Mouse (Mus musculus): ENCODE results near the gene Olfr803. TPM values are rescaled to one million over a fixed set of nuclear protein-coding genes. Genes with fewer than 3 reads are reported as not detected.

The Olfr803 gene
- total RNA-seq (2014; fragmentation: Nextera tagmentation) = not detected in 2 replicates
- total RNA-seq (2017) = not detected in 2 replicates

DNA sequence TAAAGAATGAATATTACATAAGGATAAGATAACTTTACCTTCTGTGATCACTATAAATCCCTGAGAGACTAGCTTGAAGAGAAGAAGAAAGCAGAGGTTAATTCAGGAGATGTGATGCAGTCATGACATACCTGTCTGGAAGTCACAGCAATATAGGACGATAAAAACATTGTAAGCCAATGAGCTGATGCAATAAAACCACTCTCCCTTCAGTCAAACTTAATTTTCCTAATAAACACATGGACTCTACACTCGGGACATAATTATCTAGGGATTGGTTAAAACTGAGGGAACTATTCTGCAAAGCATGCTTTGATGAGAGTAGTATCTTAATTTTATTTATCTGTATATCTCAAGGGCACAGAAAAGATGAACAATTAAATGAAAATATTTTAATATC lies at the start of gene Olfr803:
Gene Olfr803, minus strand, starts transcription at position 101 of the 400 bp plus-strand sequence.
- no peak for ATAC-seq (replicated peaks; ENCODE audit: low FRiP score, low TSS enrichment, poor library complexity, severe bottlenecking)

DNA sequence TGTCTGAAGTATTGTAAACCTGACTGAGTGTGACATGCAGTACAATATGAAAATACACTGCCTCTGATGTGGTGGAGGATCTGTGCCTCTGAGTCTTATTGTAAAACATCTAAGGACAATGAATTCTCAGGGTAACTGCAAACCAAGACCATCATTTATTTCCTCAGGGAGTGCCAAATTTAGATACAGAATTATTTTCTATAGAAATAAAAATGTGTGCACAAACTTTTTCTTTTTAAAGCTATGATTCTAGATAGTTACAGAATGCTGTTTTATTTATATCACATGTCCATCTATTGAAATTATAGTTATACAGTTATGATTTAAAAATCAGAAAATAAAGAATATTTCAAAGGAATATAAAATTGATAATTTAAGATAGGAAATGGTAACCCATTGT lies 47.7 kb upstream of the Olfr803 start, which contains the start of gene Olfr806:
Gene Olfr806, minus strand, starts transcription at position 101 of the 400 bp plus-strand sequence.
- ATAC-seq (replicated peaks; ENCODE audit: low FRiP score, low TSS enrichment, poor library complexity, severe bottlenecking) = no peak

DNA sequence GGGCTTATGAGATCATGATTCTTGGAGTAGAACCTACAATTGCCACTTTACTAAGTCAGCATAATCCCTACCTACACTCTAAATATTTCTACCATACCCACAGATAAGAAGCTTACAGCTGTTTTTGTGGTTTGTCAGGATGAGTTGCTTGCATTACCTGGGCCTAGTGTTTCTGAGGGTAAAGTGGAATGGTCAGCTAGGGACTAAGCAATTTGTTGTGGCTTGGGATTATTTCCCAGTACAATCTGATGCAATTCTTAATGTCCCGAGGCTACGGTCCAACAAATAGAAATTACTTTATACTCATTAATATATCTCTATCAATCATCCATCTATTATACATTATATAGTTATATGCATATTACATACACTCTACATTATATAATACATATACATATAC lies 35.2 kb upstream of the Olfr803 start, which contains the start of gene Olfr805:
Gene Olfr805, minus strand, starts transcription at position 101 of the 400 bp plus-strand sequence.
- no peak for ATAC-seq (replicated peaks; ENCODE audit: low FRiP score, low TSS enrichment, poor library complexity, severe bottlenecking)

DNA sequence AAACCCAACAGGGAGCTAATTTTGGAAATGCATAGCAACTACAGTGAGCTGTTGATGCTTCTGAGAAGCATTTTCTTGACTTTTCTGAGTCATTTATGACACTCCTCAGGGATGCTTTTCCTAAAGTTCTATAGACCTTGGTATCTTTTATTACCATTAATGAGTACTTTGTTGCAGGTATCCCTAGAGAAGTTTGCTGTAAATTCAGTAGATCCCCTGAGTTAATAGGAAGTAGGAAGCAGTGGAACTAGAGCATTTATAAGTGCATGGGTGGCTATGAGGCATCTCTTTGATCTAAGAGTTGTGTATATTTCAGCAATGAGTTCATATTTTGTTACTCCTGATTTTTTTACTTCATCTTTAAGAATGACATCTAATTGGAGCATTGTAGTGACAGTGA lies 8.8 kb upstream of the Olfr803 start, which contains the start of gene Olfr804:
Gene Olfr804, plus strand, starts transcription at position 301 of the 400 bp plus-strand sequence.
- ATAC-seq (replicated peaks; ENCODE audit: low FRiP score, low TSS enrichment, poor library complexity, severe bottlenecking) = no peak

DNA sequence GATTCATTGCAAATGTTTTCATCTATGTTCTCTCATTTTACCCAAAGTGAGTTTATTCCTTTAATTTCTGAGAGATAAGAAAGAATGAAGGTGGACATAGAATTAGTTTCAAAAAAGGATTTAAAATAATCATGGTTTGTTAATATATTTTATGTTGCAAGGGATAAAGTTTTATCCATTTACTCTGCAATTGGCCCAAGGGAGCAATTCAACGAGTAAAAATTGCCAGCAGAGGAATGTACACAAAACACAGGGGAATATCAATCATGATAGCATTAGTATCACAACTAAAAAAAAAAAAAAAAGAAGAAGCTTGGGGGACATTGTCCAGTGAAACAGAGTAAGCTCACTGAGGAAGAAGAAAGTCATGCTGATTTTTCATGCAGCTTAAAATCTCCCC lies 6.0 kb downstream of the Olfr803 start, which contains the start of gene Olfr802:
Gene Olfr802, minus strand, starts transcription at position 101 of the 400 bp plus-strand sequence.
- no peak for ATAC-seq (replicated peaks; ENCODE audit: low FRiP score, low TSS enrichment, poor library complexity, severe bottlenecking)

DNA sequence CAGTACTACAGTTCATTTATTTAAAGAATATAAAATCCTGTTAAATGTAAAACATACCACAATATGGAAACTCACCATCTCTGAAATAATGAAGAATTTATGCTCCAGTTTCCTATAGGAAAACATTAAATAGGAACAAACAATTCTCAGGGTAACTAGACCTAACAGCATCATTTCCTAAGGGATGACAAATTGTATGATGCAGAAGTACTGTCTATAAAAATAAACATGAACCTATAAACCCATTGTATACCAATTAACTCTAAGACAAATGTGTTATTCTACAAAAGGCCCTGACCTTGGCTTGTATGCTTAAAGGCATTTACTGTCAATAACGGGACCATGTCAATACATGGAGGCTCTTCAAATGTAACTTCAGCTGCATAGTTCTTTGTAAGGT lies 20.3 kb downstream of the Olfr803 start, which contains the start of gene Olfr801:
Gene Olfr801, minus strand, starts transcription at position 101 of the 400 bp plus-strand sequence.
- ATAC-seq (replicated peaks; ENCODE audit: low FRiP score, low TSS enrichment, poor library complexity, severe bottlenecking) = no peak

DNA sequence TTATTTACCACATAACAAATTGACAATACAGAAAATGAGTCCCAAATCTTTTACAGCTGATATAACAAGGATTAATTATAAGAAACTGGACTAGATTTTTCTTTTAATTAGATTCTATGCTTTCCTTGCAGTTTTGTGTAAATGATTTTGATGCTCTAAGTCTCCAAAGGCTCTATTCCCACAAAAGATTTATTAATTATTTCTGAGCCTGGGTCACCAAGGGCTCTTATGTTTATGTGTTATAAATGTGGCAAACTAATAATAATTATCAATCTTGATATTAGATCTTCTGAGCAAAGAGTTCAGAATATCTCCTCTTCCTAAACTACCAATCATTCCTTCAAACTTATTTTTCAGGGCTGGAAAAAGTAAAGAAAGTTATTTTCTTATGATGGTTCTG lies 36.7 kb downstream of the Olfr803 start, which contains the start of gene Olfr800:
Gene Olfr800, plus strand, starts transcription at position 301 of the 400 bp plus-strand sequence.
- ATAC-seq (replicated peaks; ENCODE audit: low FRiP score, low TSS enrichment, poor library complexity, severe bottlenecking) = no peak

DNA sequence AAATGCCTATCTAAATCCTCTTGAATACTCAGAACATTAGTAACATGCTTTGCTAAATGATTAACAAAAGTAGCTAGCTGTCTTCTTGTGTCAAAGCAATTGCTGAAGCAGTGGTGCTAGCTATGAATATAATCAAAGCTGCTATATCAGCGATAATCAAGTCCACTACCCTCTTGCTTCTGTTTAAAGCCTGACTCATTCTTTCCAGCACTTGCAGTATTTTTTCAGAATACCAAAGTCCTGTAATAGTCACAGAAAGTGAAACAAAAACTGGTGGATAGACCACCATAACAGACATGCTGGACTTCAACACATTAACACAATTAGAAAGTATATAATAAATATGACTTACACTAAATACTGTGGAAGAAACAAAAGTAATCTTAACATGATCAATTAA lies 42.3 kb downstream of the Olfr803 start:
- no peak for ATAC-seq (replicated peaks; ENCODE audit: low FRiP score, low TSS enrichment, poor library complexity, severe bottlenecking)

Other genes with a start within 250 kb of the Olfr803 start
- gene Olfr787, start 232.4 kb downstream of the Olfr803 start, total RNA-seq (2014; fragmentation: Nextera tagmentation) = not detected in 2 replicates
- not detected in 2 replicates for gene Olfr787, start 232.4 kb downstream of the Olfr803 start, total RNA-seq (2017)
- gene Olfr788, start 223.3 kb downstream of the Olfr803 start, total RNA-seq (2014; fragmentation: Nextera tagmentation) = not detected in 2 replicates
- gene Olfr788, start 223.3 kb downstream of the Olfr803 start, total RNA-seq (2017) = not detected in 2 replicates
- gene Olfr789, start 209.5 kb downstream of the Olfr803 start, total RNA-seq (2014; fragmentation: Nextera tagmentation) = not detected in 2 replicates
- gene Olfr789, start 209.5 kb downstream of the Olfr803 start, total RNA-seq (2017) = not detected in 2 replicates
- gene Olfr790, start 195.8 kb downstream of the Olfr803 start, total RNA-seq (2014; fragmentation: Nextera tagmentation) = not detected in 2 replicates
- not detected in 2 replicates for gene Olfr790, start 195.8 kb downstream of the Olfr803 start, total RNA-seq (2017)
- gene Olfr791, start 172.5 kb downstream of the Olfr803 start, total RNA-seq (2014; fragmentation: Nextera tagmentation) = not detected in 2 replicates
- not detected in 2 replicates for gene Olfr791, start 172.5 kb downstream of the Olfr803 start, total RNA-seq (2017)
- gene Olfr792, start 155.1 kb downstream of the Olfr803 start, total RNA-seq (2014; fragmentation: Nextera tagmentation) = not detected in 2 replicates
- not detected in 2 replicates for gene Olfr792, start 155.1 kb downstream of the Olfr803 start, total RNA-seq (2017)
- not detected in 2 replicates for gene Olfr794, start 126.6 kb downstream of the Olfr803 start, total RNA-seq (2014; fragmentation: Nextera tagmentation)
- not detected in 2 replicates for gene Olfr794, start 126.6 kb downstream of the Olfr803 start, total RNA-seq (2017)
- gene Olfr796, start 81.7 kb downstream of the Olfr803 start, total RNA-seq (2014; fragmentation: Nextera tagmentation) = not detected in 2 replicates
- gene Olfr796, start 81.7 kb downstream of the Olfr803 start, total RNA-seq (2017) = not detected in 2 replicates
- gene Olfr798, start 66.4 kb downstream of the Olfr803 start, total RNA-seq (2014; fragmentation: Nextera tagmentation) = not detected in 2 replicates
- not detected in 2 replicates for gene Olfr798, start 66.4 kb downstream of the Olfr803 start, total RNA-seq (2017)
- not detected in 2 replicates for gene Olfr799, start 56.8 kb downstream of the Olfr803 start, total RNA-seq (2014; fragmentation: Nextera tagmentation)
- gene Olfr799, start 56.8 kb downstream of the Olfr803 start, total RNA-seq (2017) = not detected in 2 replicates
- gene Olfr800, start 36.6 kb downstream of the Olfr803 start, total RNA-seq (2014; fragmentation: Nextera tagmentation) = not detected in 2 replicates
- gene Olfr800, start 36.6 kb downstream of the Olfr803 start, total RNA-seq (2017) = not detected in 2 replicates
- gene Olfr801, start 20.4 kb downstream of the Olfr803 start, total RNA-seq (2014; fragmentation: Nextera tagmentation) = not detected in 2 replicates
- gene Olfr801, start 20.4 kb downstream of the Olfr803 start, total RNA-seq (2017) = not detected in 2 replicates
- gene Olfr802, start 6.1 kb downstream of the Olfr803 start, total RNA-seq (2014; fragmentation: Nextera tagmentation) = not detected in 2 replicates
- not detected in 2 replicates for gene Olfr802, start 6.1 kb downstream of the Olfr803 start, total RNA-seq (2017)
- gene Olfr804, start 8.9 kb upstream of the Olfr803 start, total RNA-seq (2014; fragmentation: Nextera tagmentation) = not detected in 2 replicates
- not detected in 2 replicates for gene Olfr804, start 8.9 kb upstream of the Olfr803 start, total RNA-seq (2017)
- gene Olfr805, start 35.1 kb upstream of the Olfr803 start, total RNA-seq (2014; fragmentation: Nextera tagmentation) = not detected in 2 replicates
- not detected in 2 replicates for gene Olfr805, start 35.1 kb upstream of the Olfr803 start, total RNA-seq (2017)
- not detected in 2 replicates for gene Olfr806, start 47.6 kb upstream of the Olfr803 start, total RNA-seq (2014; fragmentation: Nextera tagmentation)
- gene Olfr806, start 47.6 kb upstream of the Olfr803 start, total RNA-seq (2017) = not detected in 2 replicates
- gene Olfr807, start 63.5 kb upstream of the Olfr803 start, total RNA-seq (2014; fragmentation: Nextera tagmentation) = not detected in 2 replicates
- not detected in 2 replicates for gene Olfr807, start 63.5 kb upstream of the Olfr803 start, total RNA-seq (2017)
- 0.12 TPM in 1 of 2 replicates, not detected in the other for gene Olfr808, start 71.2 kb upstream of the Olfr803 start, total RNA-seq (2014; fragmentation: Nextera tagmentation)
- gene Olfr808, start 71.2 kb upstream of the Olfr803 start, total RNA-seq (2017) = not detected in 2 replicates
- not detected in 2 replicates for gene Olfr809, start 80.4 kb upstream of the Olfr803 start, total RNA-seq (2014; fragmentation: Nextera tagmentation)
- not detected in 2 replicates for gene Olfr809, start 80.4 kb upstream of the Olfr803 start, total RNA-seq (2017)
- gene Olfr810, start 100.6 kb upstream of the Olfr803 start, total RNA-seq (2014; fragmentation: Nextera tagmentation) = not detected in 2 replicates
- gene Olfr810, start 100.6 kb upstream of the Olfr803 start, total RNA-seq (2017) = not detected in 2 replicates
- gene Olfr811, start 110.1 kb upstream of the Olfr803 start, total RNA-seq (2014; fragmentation: Nextera tagmentation) = not detected in 2 replicates
- gene Olfr811, start 110.1 kb upstream of the Olfr803 start, total RNA-seq (2017) = not detected in 2 replicates
- not detected in 2 replicates for gene Olfr812, start 151.8 kb upstream of the Olfr803 start, total RNA-seq (2014; fragmentation: Nextera tagmentation)
- gene Olfr812, start 151.8 kb upstream of the Olfr803 start, total RNA-seq (2017) = not detected in 2 replicates
- gene Olfr813, start 161.1 kb upstream of the Olfr803 start, total RNA-seq (2014; fragmentation: Nextera tagmentation) = not detected in 2 replicates
- gene Olfr813, start 161.1 kb upstream of the Olfr803 start, total RNA-seq (2017) = not detected in 2 replicates
- not detected in 2 replicates for gene Olfr814, start 185.6 kb upstream of the Olfr803 start, total RNA-seq (2014; fragmentation: Nextera tagmentation)
- not detected in 2 replicates for gene Olfr814, start 185.6 kb upstream of the Olfr803 start, total RNA-seq (2017)
- not detected in 2 replicates for gene Olfr815, start 211.6 kb upstream of the Olfr803 start, total RNA-seq (2014; fragmentation: Nextera tagmentation)
- gene Olfr815, start 211.6 kb upstream of the Olfr803 start, total RNA-seq (2017) = not detected in 2 replicates
- gene Olfr816, start 221.3 kb upstream of the Olfr803 start, total RNA-seq (2014; fragmentation: Nextera tagmentation) = not detected in 2 replicates
- gene Olfr816, start 221.3 kb upstream of the Olfr803 start, total RNA-seq (2017) = not detected in 2 replicates